Mouse (Mus musculus) ES-CJ7 (cell line): ENCODE measurements around the gene Hsd17b1.
A peak's percentile ranks its signal among the peaks of the same experiment; 100 is the strongest.

Experiments used
- DNase-seq: peaks from one replicate; pipeline ENCODE4 v3.0.0; 2011; ENCODE audit warnings: low read depth, low spot score

Gene Hsd17b1

GRCm38 (mm10) chr11:101060126-101060525 lies 18.1 kb upstream of the Hsd17b1 start:
- DNase-seq, result no peak

DNA sequence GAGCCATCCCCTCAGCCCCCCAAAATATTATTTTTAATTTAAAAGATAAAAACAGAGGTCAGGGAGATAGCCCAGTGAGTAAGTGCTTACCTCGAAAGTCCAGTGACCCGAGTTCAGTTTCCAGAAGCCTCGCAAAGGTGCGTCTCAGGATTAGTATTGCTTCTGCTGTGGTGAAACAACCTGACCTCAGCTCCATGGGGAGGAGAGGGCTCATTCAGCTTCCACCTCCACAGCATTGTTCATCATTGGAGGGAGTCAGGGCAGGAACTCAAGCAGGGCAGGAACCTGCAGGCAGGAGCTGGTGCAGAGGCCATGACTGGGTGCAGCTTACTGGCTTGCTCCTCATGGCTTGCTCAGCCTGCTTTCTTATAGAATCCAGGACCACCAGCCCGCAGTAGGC lies 17.2 kb upstream of the Hsd17b1 start:
- DNase-seq, result no peak

GRCm38 (mm10) chr11:101062165-101062884 lies 15.9 kb upstream of the Hsd17b1 start:
- DNase-seq, result peak; percentile 2

- peak; percentile 48 for DNase-seq
Measured at GRCm38 (mm10) chr11:101062971-101063675, 15.1 kb upstream of the Hsd17b1 start.

DNA sequence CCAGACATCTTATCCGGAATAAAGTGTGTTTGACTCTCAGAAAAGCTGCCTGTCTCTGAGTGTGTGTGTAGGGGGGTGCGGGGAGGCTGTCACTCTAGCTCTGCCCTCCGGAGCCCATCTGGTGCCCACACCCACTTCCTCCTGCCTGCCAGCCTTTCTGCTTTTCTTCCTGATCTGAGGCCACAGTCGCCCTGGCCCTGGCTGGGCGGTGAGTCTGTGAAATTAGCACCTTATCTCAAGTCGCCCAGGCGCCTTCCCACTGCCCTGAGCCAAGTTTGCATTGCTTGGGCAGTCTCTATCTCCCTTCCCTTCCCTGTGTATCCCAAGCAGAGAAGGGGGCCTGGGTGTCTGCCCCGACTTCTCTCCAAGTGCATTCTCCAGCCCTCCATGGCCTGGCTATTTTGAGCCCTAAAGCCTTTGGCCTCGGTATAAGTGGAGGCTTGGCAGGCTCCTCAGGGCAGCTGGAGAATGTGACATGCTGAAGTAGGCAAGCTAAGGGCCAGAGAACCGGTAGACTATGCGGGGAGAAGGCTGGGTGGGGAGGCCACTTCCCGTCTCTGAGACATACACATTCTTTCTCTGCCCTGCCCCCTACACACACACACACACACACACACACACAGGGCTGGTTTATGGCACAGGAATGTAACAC lies 14.4 kb upstream of the Hsd17b1 start:
- DNase-seq, result peak; percentile 37

DNA sequence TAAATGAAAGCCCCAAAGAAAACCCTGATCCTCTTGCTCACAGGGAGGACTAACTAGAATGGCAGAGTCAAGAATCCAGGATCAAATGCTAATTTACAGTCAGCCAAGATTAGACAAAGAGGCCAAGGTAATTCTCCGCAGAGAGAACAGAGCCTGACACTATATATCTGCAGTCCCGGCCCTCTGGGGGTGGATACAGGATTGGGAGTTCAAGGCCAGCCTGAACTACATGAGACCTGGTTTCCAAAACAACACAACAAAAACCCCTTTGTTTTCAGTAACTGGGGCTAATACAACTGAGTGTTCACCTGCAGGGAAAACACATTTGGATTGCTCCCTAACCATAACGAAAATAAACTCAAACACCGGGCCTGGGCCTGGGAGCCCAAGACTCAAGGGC lies 13.7 kb upstream of the Hsd17b1 start:
- DNase-seq, result peak; percentile 52

DNA sequence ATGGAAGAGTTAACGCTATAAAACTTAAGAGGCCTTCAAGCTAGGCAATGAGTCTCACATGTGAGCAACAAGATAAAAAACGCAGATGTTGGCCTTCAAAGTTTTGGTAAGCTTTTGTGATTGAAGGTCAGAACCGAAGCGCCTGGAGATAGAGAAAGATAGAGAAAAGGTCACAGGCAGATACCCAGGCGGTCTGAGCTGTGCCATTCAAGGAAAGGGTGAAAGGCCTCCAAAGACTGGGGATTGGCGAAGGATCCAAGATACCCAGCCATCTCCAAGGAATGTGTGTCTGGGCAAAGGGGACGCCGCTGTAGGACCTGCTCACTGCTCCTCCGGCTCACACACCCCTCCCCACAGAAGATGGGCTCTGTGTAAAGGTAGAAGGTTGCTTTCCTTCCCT lies 13.2 kb upstream of the Hsd17b1 start:
- DNase-seq, result no peak

GRCm38 (mm10) chr11:101066549-101067412 lies 11.4 kb upstream of the Hsd17b1 start:
- peak; percentile 92 for DNase-seq

GRCm38 (mm10) chr11:101069391-101070188 lies 8.6 kb upstream of the Hsd17b1 start, which contains the start of gene Naglu:
Naglu (plus strand) TSS chr11:101070012.
- peak; percentile 72 for DNase-seq

DNA sequence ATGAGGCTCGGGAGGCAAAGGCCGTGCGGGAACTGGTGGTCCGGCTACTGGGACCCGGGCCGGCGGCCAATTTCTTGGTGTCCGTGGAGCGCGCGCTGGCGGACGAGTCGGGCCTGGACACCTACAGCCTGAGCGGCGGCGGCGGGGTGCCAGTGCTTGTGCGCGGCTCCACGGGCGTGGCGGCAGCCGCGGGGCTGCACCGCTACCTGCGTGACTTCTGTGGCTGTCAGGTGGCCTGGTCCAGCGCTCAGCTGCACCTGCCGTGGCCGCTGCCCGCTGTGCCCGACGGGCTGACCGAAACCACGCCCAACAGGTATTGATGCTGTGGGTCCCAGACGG lies 8.1 kb upstream of the Hsd17b1 start:
- no peak for DNase-seq

GRCm38 (mm10) chr11:101070987-101071386 lies 7.2 kb upstream of the Hsd17b1 start:
- no peak for DNase-seq

- DNase-seq, result no peak
Measured at GRCm38 (mm10) chr11:101071810-101072428, 6.3 kb upstream of the Hsd17b1 start.

- DNase-seq, result peak; percentile 46
Measured at GRCm38 (mm10) chr11:101079746-101080145, 1.5 kb downstream of the Hsd17b1 start.

DNA sequence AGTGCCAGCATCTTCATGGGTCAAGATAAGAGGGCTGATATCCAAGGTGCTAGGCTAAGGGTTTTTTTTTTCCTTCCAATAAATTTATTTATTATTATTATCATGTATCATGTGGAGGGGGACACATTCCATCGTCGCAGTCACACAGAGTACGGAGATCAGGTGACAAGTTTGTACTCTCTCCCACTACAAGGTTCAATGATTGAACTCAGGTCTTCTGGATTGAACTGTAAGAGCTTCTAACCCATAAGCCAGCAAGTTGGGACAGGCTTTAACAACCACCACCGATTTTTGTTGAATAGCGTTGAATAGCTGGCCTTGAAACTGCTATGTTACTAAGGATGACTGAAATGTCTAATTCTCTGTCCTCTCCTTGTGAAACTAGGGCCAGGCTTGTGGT lies 2.2 kb downstream of the Hsd17b1 start:
- DNase-seq, result no peak

- no peak for DNase-seq
Measured at GRCm38 (mm10) chr11:101081659-101082058, 3.4 kb downstream of the Hsd17b1 start.

DNA sequence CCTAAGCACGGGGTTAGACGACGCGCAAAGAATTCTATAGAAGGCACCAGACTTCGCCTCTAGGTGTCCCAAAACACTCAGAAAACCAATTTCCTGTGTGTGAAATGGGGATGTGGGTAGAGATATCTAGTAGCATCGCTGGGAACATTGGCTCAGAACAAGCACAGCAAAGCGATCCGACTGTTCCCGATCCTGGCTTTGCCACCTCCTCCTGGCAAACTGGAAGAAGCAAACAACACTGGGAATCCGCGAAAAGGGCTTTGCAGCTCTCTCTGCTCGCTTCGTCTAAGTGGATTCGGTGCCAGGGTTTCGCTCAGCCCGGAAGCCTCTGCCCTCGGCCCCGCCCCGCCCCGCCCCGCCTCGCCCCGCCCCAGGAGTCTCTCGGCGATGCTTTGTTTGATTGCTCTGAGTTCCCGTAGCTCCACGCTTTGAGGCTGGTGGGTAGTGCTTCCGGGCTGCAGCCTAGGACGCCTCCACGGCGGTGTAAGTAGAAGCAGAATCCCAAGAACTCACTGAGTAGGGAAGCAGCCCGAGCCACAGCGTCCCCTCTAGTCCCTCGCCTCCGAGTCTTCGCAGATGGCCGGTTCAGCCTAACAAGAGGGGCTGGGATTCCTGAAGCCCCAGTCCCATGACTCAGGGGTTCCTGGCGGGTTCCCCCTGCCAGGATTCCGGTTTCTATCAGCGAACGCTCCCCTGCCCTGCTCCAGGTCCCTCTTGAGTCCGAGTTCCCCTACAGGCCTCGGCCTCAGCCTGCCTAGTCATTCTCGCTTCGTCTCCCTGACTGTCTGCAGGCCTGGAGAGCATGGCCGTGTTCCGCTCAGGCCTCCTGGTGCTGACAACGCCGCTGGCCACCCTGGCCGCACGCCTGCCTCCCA lies 4.2 kb downstream of the Hsd17b1 start, which contains the start of gene Coasy:
Coasy (plus strand) TSS at position 358 of the 875 bp plus-strand sequence.
- DNase-seq, result peak; percentile 93

DNA sequence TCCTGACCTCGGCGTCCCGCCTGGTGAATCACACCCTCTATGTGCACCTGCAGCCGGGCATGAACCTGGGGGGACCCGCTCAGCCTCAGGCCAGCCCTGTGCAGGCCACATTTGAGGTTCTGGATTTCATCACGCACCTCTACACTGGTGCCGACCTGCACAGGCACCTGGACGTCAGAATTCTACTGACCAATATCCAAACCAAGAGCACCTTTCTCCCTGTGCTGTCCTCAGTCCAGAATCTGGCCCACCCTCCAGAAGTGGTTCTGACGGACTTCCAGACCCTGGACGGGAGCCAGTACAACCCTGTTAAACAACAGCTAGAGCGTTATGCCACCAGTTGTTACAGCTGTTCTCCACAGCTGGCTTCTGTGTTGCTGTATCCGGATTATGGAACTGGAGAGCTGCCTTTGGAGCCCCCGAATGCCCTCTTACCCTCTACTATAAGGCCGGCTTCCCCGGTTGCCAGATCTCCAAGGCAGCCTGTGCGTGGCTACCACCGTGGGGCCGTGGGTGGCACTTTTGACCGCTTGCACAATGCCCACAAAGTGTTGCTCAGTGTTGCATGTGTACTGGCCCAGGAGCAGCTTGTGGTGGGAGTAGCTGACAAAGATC lies 5.0 kb downstream of the Hsd17b1 start:
- no peak for DNase-seq

- no peak for DNase-seq
Measured at GRCm38 (mm10) chr11:101084246-101084645, 6.0 kb downstream of the Hsd17b1 start.

GRCm38 (mm10) chr11:101084811-101085210 lies 6.6 kb downstream of the Hsd17b1 start:
- no peak for DNase-seq
